Mouse (Mus musculus): Measurements from ENCODE around the gene Lin52.
A peak's percentile ranks its signal among the peaks of the same experiment; 100 is the strongest.

The Lin52 gene

DNA sequence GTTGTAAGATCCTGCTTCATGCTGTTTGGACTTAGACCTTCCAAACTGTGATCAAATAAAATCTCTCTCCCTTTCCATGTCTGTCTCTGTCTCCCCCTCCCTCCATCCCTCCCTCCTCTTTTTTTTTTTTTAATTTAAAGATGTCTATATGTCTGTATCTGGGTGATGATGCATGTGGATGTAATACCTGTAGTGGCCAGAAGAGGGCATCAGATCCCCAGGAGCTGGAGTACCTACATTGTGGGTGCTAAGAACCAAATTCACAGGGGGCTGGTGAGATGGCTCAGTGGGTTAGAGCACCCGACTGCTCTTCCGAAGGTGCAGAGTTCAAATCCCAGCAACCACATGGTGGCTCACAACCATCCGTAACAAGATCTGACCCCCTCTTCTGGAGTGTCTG is 88.3 kb downstream of the Lin52 start:
- peak; percentile 31 for DNase-seq (ENCODE audit: low spot score)

DNA sequence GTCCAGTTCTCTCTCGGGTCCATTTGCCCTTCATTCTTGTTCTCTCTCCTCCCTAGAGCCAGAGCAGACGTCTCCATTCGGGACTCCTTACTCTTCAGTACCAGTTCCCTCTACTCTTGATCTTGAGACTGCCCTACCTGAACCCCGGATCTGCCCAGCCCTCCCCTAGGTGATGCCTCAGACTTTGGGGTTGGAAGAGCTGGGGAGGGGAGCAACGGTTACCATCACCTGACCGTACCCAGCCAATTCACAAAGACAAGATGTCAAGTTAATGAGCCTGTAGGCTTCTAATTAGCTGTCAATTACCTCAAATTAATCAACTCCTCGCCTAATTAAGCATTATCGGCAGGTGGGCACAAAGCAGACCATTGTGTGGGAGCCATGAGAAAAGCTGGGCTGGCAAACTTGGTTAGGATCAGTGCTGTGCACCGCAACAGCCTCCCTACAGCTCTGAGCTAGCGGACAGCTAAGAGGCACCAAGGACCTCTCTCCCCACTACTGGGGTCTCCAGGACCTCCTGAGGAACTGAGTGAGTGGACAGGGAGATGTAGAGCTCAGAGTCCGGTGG is 90.3 kb downstream of the Lin52 start:
- DNase-seq (ENCODE audit: low spot score), result no peak

DNA sequence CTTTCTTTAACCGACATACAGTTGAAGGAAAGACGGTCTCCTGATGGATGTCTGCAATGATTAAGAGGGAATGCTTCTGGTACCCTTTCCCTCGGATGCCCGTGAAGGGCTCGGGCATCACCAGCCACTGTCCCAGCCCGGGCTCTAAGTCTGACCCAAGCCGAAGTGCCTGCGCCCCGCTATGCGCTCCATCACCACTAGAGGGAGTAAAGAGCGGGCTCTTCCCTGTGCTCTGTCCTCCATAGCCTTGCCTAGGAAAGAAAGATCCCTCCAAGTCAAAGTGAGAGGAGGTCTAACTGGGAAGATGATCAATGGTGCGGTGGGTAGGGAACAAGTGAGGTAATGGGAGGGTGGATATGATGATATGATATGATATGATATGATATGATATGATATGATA is 94.8 kb downstream of the Lin52 start:
- peak; percentile 90 for DNase-seq (ENCODE audit: low spot score)

GRCm38 (mm10) chr12:84546577-84547085 is 95.4 kb downstream of the Lin52 start:
- no peak for DNase-seq (ENCODE audit: low spot score)

DNA sequence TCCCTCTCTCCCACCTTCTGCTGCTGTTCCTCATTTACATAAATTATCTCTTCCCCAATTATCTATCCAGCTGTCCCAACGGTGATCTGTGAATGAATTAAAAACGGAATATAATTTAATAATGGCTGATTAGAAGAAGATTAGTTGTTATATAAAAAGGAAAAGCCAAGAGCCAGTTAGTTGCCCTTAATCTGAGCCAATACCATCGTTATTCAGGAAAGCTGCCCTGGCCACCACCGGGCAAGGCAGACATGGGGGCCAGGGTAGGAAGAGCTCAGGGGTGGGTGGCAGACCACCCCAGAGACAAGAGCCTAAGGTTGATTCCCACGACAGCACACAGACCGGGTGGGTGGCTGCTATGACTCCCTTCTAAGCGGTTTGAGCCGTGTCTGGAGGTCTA is 97.0 kb downstream of the Lin52 start:
- no peak for DNase-seq (ENCODE audit: low spot score)

DNA sequence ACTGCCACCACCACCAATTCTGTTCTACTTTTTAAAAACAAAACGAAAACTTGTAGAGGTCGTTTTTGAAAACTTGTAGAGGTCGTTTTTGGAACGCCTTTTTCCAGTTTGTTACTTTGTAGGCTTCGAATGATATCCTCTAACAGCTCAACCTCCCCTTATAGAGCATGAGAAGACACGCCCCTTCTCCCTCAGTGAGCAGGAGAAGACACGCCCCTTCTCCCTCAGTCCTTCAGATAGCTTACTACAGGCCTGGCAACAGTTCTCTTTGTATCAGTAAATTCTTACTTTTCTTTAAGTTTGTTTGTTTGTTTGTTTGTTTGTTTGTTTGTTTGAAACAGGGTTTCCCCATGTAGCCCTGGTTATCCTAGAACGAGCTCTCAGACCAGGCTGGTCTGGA is 104.0 kb downstream of the Lin52 start:
- DNase-seq (ENCODE audit: low spot score), result no peak

GRCm38 (mm10) chr12:84562558-84562957 is 111.3 kb downstream of the Lin52 start:
- no peak for DNase-seq (ENCODE audit: low spot score)

- DNase-seq (ENCODE audit: low spot score), result no peak
Measured at GRCm38 (mm10) chr12:84567576-84567975, 116.4 kb downstream of the Lin52 start.

- DNase-seq (ENCODE audit: low spot score), result peak; percentile 43
Measured at GRCm38 (mm10) chr12:84569336-84569970, 118.2 kb downstream of the Lin52 start, which contains the start of gene Vsx2. Vsx2 (plus strand) TSS chr12:84569762.

DNA sequence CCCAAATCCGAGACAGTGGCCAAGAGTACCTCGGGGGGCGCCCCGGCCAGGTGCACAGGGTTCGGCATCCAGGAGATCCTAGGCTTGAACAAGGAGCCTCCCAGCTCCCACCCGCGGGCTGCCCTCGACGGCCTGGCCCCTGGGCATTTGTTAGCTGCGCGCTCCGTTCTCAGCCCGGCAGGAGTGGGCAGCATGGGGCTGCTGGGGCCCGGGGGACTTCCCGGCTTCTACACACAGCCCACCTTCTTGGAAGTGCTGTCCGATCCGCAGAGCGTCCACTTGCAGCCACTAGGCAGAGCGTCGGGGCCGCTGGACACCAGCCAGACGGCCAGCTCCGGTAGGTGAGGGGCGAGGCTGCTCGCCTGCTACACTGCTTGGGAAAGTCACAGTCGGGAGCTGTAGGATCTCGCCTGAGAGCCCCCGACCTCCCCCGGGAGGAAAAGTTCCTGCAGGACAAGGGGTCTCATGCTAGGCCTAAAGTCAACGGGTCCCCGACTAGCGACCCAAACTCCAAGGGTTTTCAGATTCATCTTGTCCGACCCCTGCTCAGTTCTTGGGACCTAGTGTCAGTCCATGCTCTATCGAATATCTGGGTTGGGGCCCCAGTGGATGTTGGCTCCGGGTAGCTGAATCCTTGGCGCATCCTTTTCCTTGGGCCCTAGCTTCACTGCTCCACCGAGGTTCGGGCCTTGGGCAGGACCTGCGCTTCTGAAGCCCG is 118.9 kb downstream of the Lin52 start:
- DNase-seq (ENCODE audit: low spot score), result peak; percentile 45

- DNase-seq (ENCODE audit: low spot score), result peak; percentile 47
Measured at GRCm38 (mm10) chr12:84570694-84571415, 119.6 kb downstream of the Lin52 start.

DNA sequence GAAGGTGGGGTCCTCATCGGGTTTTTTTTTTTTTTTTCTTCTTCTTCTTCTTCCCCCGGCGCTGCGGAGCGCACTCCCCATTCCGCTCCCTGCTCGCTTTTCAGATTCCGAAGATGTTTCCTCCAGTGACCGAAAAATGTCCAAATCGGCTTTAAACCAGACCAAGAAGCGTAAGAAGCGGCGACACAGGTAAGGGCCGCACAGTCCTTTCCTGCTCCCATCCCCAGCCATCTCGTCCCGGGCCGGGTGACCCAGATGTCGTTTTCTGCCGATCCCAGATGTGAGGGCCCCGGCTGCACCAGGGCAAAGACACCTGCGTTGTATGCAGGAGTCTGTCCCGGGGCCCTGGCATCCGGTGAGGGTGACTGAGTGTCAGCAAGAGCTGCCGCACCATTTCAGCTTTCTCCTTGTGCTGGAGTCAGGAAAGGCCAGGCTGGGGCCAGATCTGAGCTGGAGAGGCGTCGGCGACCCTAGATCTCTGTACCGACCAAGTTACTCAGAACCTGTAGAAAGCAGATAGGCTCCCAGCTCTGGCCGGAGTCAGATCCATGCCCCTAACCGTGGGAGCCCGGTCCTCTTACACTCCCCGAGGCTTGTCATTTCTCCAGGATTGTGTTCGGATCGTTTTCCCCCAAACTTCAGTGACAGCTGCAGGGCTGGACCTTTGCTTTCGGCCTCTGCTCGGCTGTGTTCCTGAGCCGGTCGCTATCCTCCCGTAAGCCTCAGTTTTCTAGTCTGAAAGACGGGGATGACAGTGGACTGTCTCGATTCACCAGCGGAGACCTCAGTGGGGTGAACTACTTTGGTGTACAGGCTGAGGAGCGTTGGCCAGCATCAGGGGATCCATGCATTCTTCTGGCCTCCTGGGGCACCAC is 120.5 kb downstream of the Lin52 start:
- peak; percentile 57 for DNase-seq (ENCODE audit: low spot score)

DNA sequence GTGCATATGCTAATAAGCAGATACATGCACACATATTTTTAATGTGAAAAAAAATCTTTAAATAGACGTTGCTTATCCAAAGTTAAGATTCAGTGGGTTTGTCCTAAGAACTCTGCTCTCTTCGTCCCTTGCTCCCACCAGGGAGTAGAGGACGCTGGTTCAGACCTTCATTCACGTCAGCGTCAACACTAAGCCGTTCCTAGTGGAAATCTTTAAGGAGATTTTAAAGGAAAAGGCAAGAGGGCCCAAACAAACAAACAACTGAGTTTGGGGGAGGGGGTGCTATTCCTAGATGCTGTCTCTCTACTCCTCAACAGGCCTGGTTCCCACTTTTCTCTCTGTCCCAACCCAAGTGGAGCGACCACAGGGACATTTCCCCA is 121.1 kb downstream of the Lin52 start:
- DNase-seq (ENCODE audit: low spot score), result peak; percentile 36

GRCm38 (mm10) chr12:84573094-84573493 is 121.9 kb downstream of the Lin52 start:
- DNase-seq (ENCODE audit: low spot score), result no peak

- DNase-seq (ENCODE audit: low spot score), result peak; percentile 51
Measured at GRCm38 (mm10) chr12:84577768-84578439, 126.7 kb downstream of the Lin52 start.

DNA sequence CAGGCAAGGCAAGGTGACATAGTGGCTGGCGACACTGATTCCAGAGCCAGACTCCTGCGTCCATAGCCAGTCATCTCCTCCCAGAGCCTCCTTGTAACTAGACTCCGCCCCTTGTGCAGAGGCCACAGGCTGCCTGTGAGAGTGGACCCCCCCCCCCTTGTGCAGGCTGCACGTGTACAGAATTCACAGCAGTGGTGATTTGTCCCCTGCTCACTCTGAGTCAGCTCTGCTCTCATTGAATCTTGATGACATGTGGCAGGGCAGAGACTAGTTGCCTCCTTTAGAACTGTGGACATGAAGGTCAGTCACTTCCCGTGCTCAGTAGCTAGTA is 127.2 kb downstream of the Lin52 start:
- peak; percentile 29 for DNase-seq (ENCODE audit: low spot score)

DNA sequence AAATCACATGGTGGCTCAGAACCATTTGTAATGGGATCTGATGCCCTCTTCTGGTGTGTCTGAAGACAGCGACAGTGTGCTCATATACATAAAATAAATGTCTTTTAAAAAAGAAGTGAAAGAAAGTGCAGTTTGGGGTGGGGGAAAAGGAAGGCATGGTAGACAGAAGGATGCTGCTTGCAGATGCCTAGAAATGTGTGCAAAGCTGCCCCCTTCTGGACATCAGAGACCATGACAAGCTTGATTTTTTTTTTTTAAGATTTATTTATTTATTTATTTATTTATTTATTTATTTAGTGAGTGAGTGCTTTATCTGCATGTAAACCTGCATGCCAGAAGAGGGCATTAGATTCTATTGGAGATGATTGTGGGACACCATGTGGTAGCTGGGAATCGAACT is 130.1 kb downstream of the Lin52 start:
- no peak for DNase-seq (ENCODE audit: low spot score)

DNA sequence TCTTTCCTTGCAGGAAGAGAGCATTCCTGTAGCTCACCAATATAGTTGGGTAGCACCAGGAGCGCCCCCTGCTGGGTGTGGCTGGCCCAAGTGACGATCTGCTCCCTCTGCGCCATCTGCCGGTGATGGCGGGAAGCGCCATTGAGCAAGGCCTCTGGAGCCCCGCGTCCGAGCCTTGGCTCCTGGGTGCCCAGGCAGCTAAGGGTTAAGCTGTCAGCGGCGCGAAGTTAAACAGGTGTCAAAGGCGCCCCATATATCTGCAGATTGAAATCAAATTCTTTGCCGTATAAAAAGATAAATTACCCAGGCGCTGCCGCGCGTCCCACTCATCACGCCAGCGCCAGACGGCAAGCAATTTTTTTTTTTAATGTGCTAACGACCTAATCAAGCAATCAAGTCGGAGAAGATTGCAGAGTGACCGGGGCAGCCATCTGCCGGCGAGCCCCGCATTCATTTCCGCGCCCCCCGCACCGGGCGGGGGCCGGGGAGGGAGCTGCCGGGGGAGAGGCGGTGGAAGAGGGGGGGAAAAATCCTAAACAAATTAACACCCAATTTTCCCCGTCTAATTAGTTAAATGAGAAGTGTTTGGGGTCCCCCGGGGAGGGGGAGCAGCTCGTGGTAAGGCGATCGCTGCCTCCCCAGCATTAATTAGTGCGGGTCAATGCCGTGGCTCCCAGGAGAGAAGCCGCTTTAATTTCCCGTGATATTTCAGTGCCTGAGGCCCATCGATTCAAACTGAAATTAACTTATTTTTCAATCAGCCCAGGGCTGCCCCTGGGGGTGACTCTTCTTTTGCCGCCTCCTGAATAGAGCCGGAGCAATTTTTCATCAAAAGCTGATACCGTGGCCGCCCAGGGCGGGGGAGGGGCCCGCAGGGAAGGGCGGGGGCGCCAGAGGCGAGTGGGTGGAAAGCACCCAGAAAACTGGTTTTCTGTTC is 138.9 kb downstream of the Lin52 start:
- DNase-seq (ENCODE audit: low spot score), result peak; percentile 96

Measured in embryo, embryonic 10.5 days (tissue).